12 mouse cellular contexts compared by ENCODE assay signal in the genomic region with DNA sequence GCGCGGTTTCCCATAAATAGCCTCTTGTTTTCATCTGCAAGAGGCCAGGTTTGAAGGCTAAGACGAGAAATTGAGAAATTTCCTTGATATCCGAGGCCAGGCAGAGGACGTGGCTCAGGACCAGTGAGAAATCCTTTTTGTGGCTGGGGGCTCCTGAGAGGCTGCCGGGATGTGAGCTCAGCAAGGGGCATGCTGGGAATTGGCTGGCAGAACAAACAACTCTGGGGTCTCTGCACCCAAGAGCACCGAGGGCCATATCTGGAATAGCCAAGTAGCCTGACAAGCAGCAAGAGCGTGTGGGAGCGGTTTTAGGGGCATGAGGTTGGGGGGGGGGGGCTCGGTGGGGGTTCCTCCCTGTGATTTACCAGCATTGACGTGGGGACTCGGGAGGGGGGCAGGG.
DNase-seq lines count a peak whose midpoint lies in the region; ATAC-seq lines count a peak whose summit lies in the region.
"Had no signal": no experiment of that assay in that cellular context is flagged by ENCODE, and none has a peak within 500 bp of the region (broad histone marks: within the 10 kb centered on the region; RNA-seq: fewer than 3 reads in every experiment).

No protein-coding gene starts in this region.

- 61% methylated on average over 12 of the region's 12 CpGs for WGBS in hindbrain, embryonic 10.5 days
- WGBS in hindbrain, embryonic 11.5 days, result 55% methylated on average over 11 of the region's 12 CpGs
- WGBS in embryonic facial prominence, embryonic 11.5 days, result 33% methylated on average over 12 of the region's 12 CpGs
- 38% methylated on average over 12 of the region's 12 CpGs for WGBS in limb, embryonic 11.5 days

- H3K4me2 ChIP-seq in hindbrain, embryonic 11.5 days (replicated peaks; ENCODE audit: low read depth, low read length), result no peak overlapping the region
- no peak overlapping the region for H3K4me2 ChIP-seq in embryonic facial prominence, embryonic 11.5 days (ENCODE audit: low read depth, low read length)
- peak overlapping the region; percentile 22; the same call in 1 of the 2 replicates for H3K4me2 ChIP-seq in limb, embryonic 11.5 days (ENCODE audit: low read depth, severe bottlenecking)

- H3K4me3 ChIP-seq in hindbrain, embryonic 10.5 days, result no peak overlapping the region
- no peak overlapping the region for H3K4me3 ChIP-seq in hindbrain, embryonic 11.5 days (ENCODE audit: low read depth, low read length)
- no peak overlapping the region for H3K4me3 ChIP-seq in embryonic facial prominence, embryonic 11.5 days (ENCODE audit: low read depth, low read length)
- no peak overlapping the region for H3K4me3 ChIP-seq in limb, embryonic 11.5 days (ENCODE audit: low read depth, low read length)

- peak overlapping the region; percentile 56 for H3K27ac ChIP-seq in hindbrain, embryonic 10.5 days
- no peak overlapping the region for H3K27ac ChIP-seq in hindbrain, embryonic 11.5 days (ENCODE audit: low read depth, low read length)
- peak overlapping the region; percentile 75 for H3K27ac ChIP-seq in embryonic facial prominence, embryonic 11.5 days (replicated peaks; ENCODE audit: low read depth, low read length)
- peak overlapping the region; percentile 64 for H3K27ac ChIP-seq in limb, embryonic 11.5 days (replicated peaks; ENCODE audit: low read depth, low read length)
- H3K27ac ChIP-seq: liver, embryonic 14.5 days; macrophage had no signal

- intact Hi-C loops in left cerebral cortex, postnatal 10 days (cut with DNase I), result no loop called here

- ATAC-seq in hindbrain, embryonic 11.5 days (ENCODE audit: low FRiP score), result no peak
- no peak for ATAC-seq in embryonic facial prominence, embryonic 11.5 days (replicated peaks; ENCODE audit: insufficient number of reproducible peaks, low FRiP score, low TSS enrichment, low read depth)
- no peak for ATAC-seq in limb, embryonic 11.5 days (ENCODE audit: insufficient number of reproducible peaks, low FRiP score, low TSS enrichment, low read depth)
- ATAC-seq: CD4-positive, CD25-positive, alpha-beta regulatory T cell, adult 4 months had no signal

- H3K36me3 ChIP-seq in hindbrain, embryonic 10.5 days, result no peaks in the 10 kb centered on the region
- no peaks in the 10 kb centered on the region for H3K36me3 ChIP-seq in hindbrain, embryonic 11.5 days (ENCODE audit: control insufficient read depth, insufficient read depth, low read length)
- H3K36me3 ChIP-seq in embryonic facial prominence, embryonic 11.5 days (replicated peaks; ENCODE audit: control insufficient read depth, insufficient read depth, low read depth, low read length), result no peaks in the 10 kb centered on the region
- no peaks in the 10 kb centered on the region for H3K36me3 ChIP-seq in limb, embryonic 11.5 days (ENCODE audit: control insufficient read depth, insufficient read depth, low read length)

- no peak for DNase-seq in hindbrain, embryonic 10.5 days (ENCODE audit: low spot score)
- no peak for DNase-seq in hindbrain, embryonic 11.5 days (ENCODE audit: low spot score)
- peak; percentile 4 for DNase-seq in ZHBTc4 (ENCODE audit: low read depth, low spot score)
- no peak for DNase-seq in embryonic facial prominence, embryonic 11.5 days (ENCODE audit: low spot score)
- no peak for DNase-seq in limb, embryonic 11.5 days (ENCODE audit: low spot score)
- DNase-seq in left cerebral cortex, postnatal 10 days (ENCODE audit: extremely low spot score in 1 of 2, low spot score in 2 of 2), result no peak
- no peak for DNase-seq in frontal cortex, adult 2 months (ENCODE audit: extremely low spot score in 1 of 2, low spot score in 1 of 2)
- DNase-seq: cerebellum, adult 9-10 months; thymus, postnatal 25 days had no signal

- no peaks in the 10 kb centered on the region for H3K9me3 ChIP-seq in hindbrain, embryonic 10.5 days
- no peaks in the 10 kb centered on the region for H3K9me3 ChIP-seq in hindbrain, embryonic 11.5 days (ENCODE audit: control insufficient read depth, low read length)
- H3K9me3 ChIP-seq in embryonic facial prominence, embryonic 11.5 days (replicated peaks; ENCODE audit: control insufficient read depth, low read length), result no peaks in the 10 kb centered on the region
- no peaks in the 10 kb centered on the region; the same call in 1 of the 2 replicates for H3K9me3 ChIP-seq in limb, embryonic 11.5 days (ENCODE audit: control insufficient read depth, low read length)

- H3K9ac ChIP-seq in hindbrain, embryonic 11.5 days (ENCODE audit: low read depth, low read length), result no peak overlapping the region
- H3K9ac ChIP-seq in embryonic facial prominence, embryonic 11.5 days (replicated peaks; ENCODE audit: low read length), result no peak overlapping the region; the same call in 1 of the 2 replicates
- H3K9ac ChIP-seq in limb, embryonic 11.5 days (ENCODE audit: low read length), result no peak overlapping the region
- H3K9ac ChIP-seq: liver, embryonic 14.5 days had no signal

- no peaks in the 10 kb centered on the region for H3K27me3 ChIP-seq in hindbrain, embryonic 10.5 days (ENCODE audit: insufficient read depth, poor library complexity, severe bottlenecking)
- no peaks in the 10 kb centered on the region for H3K27me3 ChIP-seq in hindbrain, embryonic 11.5 days (ENCODE audit: control insufficient read depth, insufficient read depth, low read length)
- H3K27me3 ChIP-seq in embryonic facial prominence, embryonic 11.5 days (ENCODE audit: control insufficient read depth, insufficient read depth, low read length), result no peaks in the 10 kb centered on the region
- no peaks in the 10 kb centered on the region for H3K27me3 ChIP-seq in limb, embryonic 11.5 days (ENCODE audit: control insufficient read depth, insufficient read depth, low read length)

- H3K4me1 ChIP-seq in hindbrain, embryonic 10.5 days (replicated peaks), result peaks cover 38% of the 10 kb centered on the region
- no peaks in the 10 kb centered on the region for H3K4me1 ChIP-seq in hindbrain, embryonic 11.5 days (replicated peaks; ENCODE audit: control insufficient read depth, insufficient read depth, low read length)
- H3K4me1 ChIP-seq in embryonic facial prominence, embryonic 11.5 days (ENCODE audit: control insufficient read depth, insufficient read depth, low read length), result peaks cover 7% of the 10 kb centered on the region
- H3K4me1 ChIP-seq in limb, embryonic 11.5 days (ENCODE audit: control insufficient read depth, insufficient read depth, low read length), result peaks cover 29% of the 10 kb centered on the region
